Mouse (Mus musculus) forelimb bud, embryonic 11.5 days (tissue): ENCODE measurements around the gene Ptp4a2.
A peak's percentile ranks its signal among the peaks of the same experiment; 100 is the strongest.
"Not testable (repeated sequence)": the region's sequence is repeated elsewhere in the genome, so short reads cannot be mapped to it uniquely, and the experiment has no call there.

Experiments used
- DNase-seq: peaks from one replicate; pipeline ENCODE4 v3.0.0-alpha.2; 2012; ENCODE audit warnings: low read depth, low spot score

The Ptp4a2 gene

GRCm38 (mm10) chr4:129853053-129853452 is 42.0 kb downstream of the Ptp4a2 start:
- DNase-seq, result no peak

GRCm38 (mm10) chr4:129853996-129854395 is 43.0 kb downstream of the Ptp4a2 start:
- DNase-seq, result no peak

- DNase-seq, result no peak
Measured at GRCm38 (mm10) chr4:129854615-129855014, 43.6 kb downstream of the Ptp4a2 start.

GRCm38 (mm10) chr4:129855051-129855970 is 44.3 kb downstream of the Ptp4a2 start:
- no peak for DNase-seq

- DNase-seq, result no peak
Measured at GRCm38 (mm10) chr4:129860456-129860855, 49.4 kb downstream of the Ptp4a2 start.

- DNase-seq, result no peak
Measured at GRCm38 (mm10) chr4:129861400-129861799, 50.4 kb downstream of the Ptp4a2 start.

GRCm38 (mm10) chr4:129862357-129862756 is 51.3 kb downstream of the Ptp4a2 start:
- DNase-seq, result no peak

- DNase-seq, result not testable (repeated sequence)
Measured at GRCm38 (mm10) chr4:129866171-129866570, 55.2 kb downstream of the Ptp4a2 start.

GRCm38 (mm10) chr4:129868211-129868610 is 57.2 kb downstream of the Ptp4a2 start:
- DNase-seq, result no peak

- DNase-seq, result no peak
Measured at GRCm38 (mm10) chr4:129870483-129870882, 59.5 kb downstream of the Ptp4a2 start.

- no peak for DNase-seq
Measured at GRCm38 (mm10) chr4:129872376-129872922, 61.4 kb downstream of the Ptp4a2 start.

- DNase-seq, result no peak
Measured at GRCm38 (mm10) chr4:129874805-129875204, 63.8 kb downstream of the Ptp4a2 start.

- DNase-seq, result no peak
Measured at GRCm38 (mm10) chr4:129875406-129875805, 64.4 kb downstream of the Ptp4a2 start.

GRCm38 (mm10) chr4:129876831-129877764 is 66.1 kb downstream of the Ptp4a2 start:
- peak; percentile 71 for DNase-seq

- no peak for DNase-seq
Measured at GRCm38 (mm10) chr4:129877967-129878655, 67.1 kb downstream of the Ptp4a2 start.

GRCm38 (mm10) chr4:129878656-129879145 is 67.7 kb downstream of the Ptp4a2 start:
- DNase-seq, result no peak

GRCm38 (mm10) chr4:129879206-129879780 is 68.3 kb downstream of the Ptp4a2 start:
- no peak for DNase-seq

GRCm38 (mm10) chr4:129880615-129881014 is 69.6 kb downstream of the Ptp4a2 start:
- DNase-seq, result no peak

GRCm38 (mm10) chr4:129881661-129882060 is 70.6 kb downstream of the Ptp4a2 start:
- no peak for DNase-seq

GRCm38 (mm10) chr4:129882555-129883293 is 71.7 kb downstream of the Ptp4a2 start:
- DNase-seq, result no peak
